Mouse (Mus musculus): Measurements from ENCODE around the gene Fmnl2.

DNA sequence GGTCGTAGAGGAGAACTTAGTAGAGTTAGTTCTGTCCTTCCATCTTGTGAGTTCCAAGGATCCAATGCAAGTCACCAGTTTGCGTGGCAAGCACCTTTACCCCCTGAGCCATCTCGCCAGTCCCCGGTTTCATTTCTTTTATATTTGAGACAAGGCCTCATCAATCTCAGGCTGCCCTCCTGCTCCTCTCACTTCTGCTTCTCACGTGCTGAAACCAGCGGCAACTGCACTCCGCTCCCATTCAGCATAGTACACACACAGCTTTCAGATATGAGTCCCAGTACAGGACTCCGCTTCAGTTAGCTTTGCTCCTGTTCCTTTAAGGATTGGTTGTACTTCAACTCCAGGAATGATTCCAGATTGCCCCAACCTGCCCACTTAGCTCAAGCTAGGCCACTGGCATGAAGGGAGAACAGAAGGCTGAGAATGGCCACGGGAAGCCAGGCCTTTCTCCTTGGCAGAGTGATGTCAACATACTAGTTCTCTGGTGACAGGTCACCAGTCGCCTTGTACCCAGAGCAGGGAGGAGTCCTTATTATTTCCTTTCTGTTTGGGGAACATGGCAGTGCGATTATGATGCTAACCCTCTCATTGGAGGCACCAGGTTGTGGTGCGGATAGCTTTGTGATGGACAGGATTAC, 109.3 kb downstream of the Fmnl2 start:
- no peak for TF ChIP-seq POLR2AphosphoS2 (IDR thresholded peaks at IDR 0.05; ENCODE audit: insufficient read length, low read depth)
- no peak for TF ChIP-seq POLR2A (IDR thresholded peaks at IDR 0.05; ENCODE audit: insufficient read length, low read depth)

All from myocyte (in vitro differentiated cells).